Mouse (Mus musculus) frontal cortex, adult (tissue): ENCODE data around the gene Slc39a10.
"Not testable (repeated sequence)": the region's sequence is repeated elsewhere in the genome, so short reads cannot be mapped to it uniquely, and the experiment has no call there.

Experiments
- ATAC-seq: cut with Nextera tagmentation; 2 replicates; pipeline ENCODE4 v1.9.2; 2017; ENCODE audit warnings: mild to moderate bottlenecking, moderate library complexity, mixed read lengths; ENCODE audit not compliant: low TSS enrichment

The Slc39a10 gene

DNA sequence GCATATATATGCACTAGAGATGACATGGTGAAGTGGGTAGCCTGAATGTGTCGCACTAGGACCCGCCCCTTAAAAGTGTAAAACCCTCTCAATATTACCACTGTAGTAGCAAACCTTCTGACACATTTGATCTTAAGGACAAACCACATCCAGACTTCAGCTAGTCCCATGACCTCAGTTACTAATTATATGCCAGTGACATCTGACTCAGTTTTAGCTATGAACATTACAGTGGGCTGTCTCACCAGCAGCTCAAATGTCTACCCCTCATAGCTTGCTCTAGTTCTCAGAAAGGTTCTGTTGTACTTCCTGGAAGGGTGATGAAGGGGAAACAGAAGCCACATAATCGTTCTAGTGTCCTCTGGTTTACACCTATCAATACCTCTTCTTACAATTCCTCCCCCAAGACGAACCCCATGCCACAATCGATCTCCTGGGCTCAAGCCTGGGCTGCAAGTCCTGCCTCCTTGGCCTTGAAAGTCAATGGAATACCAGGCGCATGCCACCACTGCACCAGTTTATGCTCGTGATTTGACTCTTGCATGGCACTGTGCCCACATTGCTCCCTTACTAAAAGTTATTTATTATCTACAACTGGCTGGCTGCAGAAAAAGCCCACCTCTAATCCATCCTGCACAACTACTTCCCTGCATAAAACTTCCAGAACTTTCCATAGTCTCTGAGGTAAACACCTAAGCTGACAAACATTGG, 28.3 kb downstream of the Slc39a10 start:
- no peak for ATAC-seq

DNA sequence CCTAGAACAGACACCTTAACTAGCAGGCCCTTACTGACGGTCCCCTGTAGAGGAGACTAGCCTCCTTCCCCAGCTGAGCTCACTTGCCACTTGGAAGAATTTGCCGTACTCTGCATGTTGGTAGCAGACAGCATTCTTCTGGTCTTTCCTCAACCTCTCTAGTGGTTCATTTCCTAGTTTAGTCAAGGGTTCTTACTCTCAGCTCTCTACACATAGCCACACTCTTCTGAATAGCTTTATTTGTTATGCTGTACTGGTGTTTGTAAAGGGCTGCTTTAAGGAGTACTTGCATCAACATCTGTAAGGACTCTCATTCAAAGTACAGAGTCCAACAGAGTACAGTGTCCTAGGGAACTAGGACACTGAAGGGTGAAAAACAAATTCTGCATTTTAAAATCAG, 29.2 kb downstream of the Slc39a10 start:
- no peak for ATAC-seq

DNA sequence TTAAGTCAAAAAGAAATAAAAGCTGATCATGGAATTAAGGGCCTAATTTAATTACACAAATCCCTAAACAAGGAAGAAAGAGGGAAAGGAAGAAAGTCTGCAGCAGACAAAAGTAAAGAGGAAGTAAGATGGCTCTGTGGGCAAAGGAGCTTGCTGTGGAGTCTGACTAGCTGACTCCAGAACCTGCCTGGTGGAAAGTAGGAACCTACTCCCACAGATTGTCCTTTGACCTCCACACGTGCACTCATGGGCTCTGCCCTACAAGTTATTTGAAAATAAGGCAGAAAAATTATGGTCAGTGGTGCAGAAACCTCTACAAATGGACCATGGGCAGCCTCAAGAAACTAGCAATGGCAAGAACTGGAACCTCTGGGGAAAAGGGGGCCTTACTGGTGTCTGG, 32.6 kb downstream of the Slc39a10 start:
- ATAC-seq = no peak

DNA sequence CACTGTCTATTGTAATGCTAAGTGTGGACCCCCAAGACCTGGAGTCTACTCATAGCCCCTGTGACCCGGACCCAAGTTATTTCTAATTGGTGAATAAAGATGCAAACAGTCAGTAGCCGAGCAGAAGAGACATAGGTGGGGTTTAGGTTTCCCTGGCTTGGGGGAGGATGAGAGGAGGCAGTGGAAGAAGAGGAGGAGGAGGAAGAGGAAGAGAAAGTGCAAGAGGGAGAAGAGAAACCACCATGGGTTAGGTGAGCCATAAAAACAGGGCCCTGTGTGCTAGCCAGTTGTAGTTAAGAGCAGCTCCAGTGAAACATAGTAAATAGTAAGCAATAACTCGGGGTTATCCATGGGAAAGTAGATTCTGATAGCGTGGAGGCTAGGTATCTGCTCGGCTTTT, 34.1 kb downstream of the Slc39a10 start:
- no peak for ATAC-seq

DNA sequence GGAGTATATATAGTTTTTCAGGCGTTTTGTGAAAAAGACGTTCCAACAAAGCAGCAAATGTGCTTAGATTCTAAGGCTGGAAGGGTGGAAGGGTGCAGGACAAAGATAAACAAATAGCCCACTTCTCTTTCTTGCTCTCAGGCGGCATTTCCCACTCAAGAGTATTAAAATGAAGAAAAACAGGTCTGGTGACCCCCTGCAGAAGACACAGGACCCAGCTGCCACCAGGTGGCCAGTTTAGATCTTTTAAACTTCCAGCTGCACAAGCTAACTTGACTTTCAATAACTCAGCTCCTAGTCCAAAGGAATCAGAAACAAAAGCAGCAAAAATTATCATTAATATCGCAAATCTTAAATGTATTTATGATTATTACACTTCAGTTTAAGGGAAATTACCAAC, 36.2 kb downstream of the Slc39a10 start:
- no peak for ATAC-seq

DNA sequence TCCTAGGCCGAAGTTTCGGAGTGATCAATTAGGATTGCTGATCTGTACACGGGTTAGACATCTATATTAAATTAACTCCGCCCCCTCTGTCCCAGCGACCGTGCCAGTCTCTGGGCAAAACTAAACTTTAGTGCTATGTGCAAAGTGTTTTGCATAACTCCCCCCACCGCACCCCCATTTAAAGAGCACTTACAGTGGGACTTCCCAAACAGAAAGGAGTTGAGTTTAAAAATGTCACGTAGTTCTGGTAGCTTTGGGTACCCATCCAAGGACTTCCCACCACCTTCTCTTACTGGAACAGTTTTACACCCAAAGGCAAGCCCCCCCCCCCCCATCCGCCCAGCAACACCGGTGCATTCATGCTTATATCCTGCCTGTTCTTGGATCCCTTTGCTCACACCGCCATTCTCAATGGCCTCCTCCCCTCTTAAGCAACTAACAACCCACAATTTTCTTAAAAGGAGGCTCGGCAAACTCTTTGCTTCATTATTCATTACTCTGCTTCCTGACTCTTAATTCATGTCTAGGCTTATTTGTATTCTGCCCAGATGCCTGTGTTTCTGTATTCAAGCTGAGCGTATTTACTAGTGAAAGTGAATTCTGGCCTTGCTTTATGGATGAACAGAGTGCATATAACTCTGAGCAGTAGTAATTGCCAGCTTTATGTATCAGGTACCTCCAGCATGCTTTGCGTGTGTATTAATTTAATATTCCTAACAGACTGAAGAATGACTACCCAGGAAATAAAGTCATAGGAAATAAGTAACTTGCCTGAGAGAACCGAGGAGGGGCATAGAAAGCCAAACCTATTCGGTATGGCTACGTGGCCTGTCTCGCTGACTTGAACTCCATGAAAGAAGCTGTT, 38.4 kb downstream of the Slc39a10 start:
- ATAC-seq = peak; percentile 28

DNA sequence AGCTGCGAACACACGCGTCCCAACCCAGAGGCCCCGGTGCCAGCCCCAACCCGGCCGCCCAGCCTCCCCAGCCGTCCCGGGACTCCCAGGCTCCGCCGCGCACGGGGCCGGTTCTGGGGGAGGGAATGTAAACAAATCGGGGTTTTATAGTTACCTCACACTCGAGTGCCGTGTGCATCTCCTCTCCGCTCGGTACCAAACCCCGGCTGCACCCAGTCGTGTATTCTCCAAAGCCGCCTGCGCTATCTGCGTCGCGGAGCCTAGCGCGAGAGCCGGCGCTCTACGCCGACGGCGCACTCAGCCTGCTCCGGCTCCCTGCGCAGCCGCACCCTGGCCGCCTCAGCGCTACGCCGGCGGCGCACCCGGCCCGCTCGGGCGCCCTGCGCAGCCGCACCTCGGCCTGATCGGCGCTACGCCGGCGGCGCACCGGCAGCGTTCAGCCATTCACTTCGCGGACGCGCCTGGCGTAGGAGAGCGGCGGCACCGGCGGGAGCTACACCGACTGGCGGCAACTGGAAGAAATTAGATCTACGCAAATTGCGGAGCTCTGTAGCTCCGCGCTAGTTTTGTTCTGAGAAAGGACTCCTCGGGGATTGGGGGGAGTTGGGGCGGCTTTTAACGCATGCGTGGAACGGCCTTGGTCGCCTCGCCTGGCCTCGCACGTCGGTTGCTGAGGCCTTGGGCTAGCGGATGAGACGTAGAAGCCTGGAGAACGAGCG, 39.2 kb downstream of the Slc39a10 start:
- ATAC-seq = peak; percentile 80

DNA sequence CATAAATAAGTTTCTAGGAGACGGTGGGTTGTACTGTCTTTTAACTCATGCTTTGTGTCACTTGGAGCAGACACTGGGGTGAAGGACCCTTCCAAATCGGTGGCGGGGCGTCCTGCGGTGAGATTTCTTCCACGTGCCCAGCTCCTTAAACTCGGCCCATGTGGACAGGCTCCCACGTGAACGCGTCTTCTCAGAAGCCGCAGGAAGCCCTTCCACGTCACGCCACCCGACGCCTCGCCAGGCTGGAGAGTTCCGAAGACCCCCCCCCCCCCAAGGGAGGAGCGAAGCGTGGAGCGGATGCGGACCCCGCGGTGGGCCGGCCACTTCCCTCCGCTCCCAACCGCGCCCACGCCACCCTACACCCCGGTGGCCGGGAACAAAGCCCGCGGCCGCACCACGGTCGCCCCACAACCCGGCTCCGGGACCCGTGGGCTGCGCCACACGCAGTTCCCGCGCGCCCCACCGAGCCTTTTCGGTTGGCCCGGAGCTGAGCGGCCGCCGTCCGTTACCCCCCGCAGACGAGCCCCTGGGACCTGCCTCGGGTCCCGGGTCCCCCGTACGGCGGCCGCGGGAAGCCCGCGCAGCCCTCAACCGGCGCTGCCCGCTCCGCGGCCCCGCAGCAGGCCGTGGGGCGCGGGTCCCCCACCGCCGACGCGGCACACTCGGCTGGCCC, 39.9 kb downstream of the Slc39a10 start:
- ATAC-seq = peak; percentile 41

DNA sequence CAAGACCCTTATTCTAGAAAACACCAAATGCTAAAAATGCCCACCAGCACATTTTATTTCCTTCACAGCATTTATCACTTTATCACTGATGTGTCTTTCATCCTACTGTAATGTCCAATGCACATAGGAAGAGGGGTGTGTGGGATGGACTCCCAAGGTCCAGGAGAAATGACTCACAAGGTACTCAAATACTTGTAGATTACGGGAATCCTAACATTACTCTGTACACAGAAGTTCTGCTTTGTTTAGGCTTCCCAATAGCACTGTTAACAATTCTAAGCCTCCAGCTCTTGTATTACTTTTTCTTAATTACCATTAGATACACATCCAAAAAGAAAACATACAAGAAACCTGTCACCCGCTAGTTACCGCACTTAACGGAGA, 40.4 kb downstream of the Slc39a10 start:
- ATAC-seq = no peak

DNA sequence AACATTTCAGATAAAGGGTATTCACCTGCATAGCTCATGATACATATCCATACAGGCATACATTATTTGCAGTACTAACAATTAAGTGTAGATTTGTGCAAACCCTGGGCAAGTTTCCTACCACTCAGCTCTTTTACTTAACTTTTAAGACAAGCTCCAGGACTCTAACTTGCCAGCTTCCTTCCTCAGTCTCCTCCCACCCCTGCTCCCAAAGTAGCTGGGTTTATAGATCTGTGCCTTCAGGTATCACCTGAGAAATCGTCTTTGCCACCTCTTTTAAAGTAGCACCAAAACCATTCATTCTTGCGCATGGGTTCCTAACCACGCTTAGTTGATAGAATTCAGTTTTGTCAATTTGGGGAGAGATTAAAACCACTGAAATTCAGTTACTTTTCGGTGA, 41.1 kb downstream of the Slc39a10 start:
- no peak for ATAC-seq

DNA sequence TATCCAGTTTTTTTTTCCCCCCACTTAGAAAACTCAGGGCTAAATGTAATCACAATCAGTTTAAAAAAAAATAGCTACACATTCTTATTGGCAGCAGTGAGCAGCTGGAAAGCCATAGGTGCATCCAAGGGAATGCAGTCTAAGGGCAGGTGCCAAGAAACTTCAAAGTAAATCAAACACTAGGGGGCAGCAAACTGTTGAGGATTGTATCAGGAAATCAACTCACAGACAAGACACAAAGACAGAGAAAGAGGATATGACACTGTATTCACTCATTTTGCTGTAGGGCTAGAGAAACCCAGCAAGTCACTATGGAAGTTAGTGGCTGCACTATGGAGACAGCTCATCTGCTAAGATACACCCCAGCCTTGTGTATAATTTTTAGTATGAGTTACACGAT, 42.9 kb downstream of the Slc39a10 start:
- ATAC-seq = peak; percentile 16

DNA sequence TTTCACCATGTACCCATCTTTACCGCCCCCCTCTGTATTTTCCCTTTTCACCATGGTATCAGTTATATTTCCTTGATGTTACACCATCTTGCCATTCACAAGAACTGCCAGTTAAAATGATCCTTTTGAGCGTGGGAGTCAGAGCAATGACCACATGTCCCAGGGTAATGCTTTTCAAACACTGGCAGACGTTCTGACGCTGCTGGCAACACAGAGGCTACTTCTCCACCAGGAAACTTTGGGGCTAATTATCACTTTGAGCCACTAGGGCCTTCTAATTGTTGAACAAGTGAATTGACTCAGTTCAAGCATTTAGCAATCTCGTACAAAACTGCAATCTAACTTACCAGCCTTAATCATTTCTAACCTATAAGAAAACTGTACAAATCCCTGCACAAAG, 47.4 kb downstream of the Slc39a10 start:
- ATAC-seq = no peak

DNA sequence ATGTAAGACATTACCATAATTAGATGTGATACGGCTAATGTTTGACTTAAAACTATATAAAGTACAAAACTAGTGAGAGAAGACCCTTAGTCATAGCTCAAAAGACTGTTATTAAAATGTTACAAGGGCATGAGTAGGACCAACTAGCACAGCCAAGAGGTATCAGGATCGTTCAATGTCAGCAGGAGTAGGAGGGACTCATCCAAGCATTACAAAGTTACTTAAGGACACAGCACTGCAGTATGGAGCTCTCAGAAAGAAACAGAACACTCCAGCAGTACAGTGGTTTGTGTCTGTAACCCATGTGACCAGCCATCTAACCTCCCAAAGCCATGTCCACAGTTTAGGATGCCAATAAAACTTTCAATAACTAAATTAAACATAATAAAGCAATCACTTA, 48.4 kb downstream of the Slc39a10 start:
- ATAC-seq = no peak

DNA sequence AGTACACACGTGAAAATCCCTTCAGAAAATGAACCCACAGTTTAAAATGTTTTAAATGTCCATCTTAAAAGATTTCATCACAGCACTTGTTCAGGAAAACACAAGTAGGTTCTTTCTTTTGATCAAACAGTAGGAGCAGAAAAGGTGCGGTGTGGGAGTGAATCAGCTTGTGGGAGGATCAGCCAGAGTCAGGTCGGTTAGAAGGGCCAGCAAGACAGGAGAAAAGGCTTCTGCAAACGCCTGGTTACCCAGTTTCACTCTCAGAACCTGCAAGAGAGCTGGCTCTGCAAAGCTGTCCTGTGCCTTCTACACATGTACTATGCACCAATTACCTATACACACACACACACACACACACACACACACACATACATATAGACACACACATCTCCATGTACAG, 49.2 kb downstream of the Slc39a10 start:
- peak; percentile 39 for ATAC-seq

DNA sequence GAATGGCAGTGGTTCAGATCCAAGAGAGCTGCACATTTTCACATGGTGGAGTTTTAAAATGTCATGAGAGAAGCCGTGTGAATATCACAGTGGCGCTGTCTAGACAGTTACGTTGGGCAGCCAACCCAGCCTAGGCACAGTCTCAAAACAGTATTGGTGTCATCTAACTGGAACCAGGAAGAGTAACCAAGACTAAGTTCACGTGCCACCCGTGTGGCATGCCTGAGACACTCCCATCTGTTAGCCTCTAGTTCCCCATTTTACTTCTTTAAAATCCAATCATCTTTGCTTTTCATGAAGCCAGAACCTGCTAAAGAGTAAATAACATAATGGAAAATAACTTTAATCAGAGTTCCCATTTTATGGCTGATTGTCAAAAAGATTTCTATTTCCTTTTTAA, 60.7 kb downstream of the Slc39a10 start:
- peak; percentile 33; the same call in 1 of the 2 replicates for ATAC-seq

DNA sequence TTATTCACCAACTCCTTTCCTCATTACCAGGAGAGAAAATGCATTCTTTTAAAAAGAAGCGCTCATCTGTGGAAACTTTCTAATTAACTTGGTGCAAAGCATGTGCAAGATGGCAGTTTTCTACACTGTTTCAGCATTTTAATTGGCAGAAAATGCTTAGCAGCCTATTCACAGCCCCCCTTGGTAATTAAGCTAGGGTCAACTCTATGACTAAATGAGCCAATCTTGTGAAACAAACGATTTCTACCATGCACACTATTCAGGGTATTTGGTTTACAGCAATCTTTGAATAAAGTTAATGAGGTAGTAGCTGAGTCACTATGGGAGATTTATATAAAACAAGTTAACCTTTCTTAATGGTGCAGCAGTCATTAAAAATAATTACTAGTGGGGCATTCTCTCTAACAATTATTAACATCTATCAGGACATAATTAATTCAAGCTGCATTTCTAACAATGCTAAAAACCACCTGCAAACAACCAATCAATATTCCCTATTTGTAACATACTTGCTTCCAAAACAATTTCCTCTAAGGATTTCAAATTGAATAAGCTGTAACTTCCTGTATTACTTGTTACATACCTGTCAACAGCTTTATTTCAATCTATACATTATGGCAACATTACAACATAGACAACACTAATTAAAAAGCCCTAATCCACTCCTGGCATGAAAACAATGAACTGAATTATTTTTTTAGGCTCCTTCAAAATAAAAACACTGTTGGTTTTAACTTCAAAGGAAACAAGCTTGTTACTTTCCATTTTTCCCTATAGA, 62.4 kb downstream of the Slc39a10 start:
- ATAC-seq = no peak

DNA sequence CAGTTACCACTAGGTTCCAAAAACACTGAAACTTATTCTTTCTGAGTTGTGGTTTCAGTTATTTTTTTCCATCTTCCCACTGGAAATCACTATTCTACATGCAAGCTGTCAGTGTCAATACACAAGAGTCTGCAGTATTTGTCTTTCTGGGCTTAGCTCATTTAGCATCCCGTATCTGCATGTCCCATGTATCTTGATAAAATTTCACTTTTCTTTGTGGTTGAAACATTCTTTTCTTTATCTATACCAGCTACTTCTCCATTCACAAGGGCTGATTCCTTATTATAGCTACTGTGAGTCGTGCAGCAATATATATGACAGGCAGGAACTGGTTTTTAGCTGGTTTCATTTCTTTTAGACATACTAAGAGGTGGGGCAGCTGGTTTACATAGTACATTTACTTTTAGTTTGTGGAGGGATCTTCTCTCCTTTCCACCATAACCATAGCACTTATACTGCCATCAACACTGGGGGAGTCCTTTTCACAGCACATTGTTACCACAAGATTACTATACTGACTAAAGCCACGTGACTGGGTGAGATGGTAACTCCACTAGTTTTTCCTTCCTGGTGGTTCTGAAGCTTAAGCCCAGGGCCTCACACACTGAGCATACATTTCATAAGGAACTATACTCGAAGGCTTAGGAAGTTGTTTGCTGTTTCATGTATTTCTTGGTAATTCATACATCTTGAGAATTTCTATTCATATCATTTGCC, 70.2 kb downstream of the Slc39a10 start:
- no peak for ATAC-seq

DNA sequence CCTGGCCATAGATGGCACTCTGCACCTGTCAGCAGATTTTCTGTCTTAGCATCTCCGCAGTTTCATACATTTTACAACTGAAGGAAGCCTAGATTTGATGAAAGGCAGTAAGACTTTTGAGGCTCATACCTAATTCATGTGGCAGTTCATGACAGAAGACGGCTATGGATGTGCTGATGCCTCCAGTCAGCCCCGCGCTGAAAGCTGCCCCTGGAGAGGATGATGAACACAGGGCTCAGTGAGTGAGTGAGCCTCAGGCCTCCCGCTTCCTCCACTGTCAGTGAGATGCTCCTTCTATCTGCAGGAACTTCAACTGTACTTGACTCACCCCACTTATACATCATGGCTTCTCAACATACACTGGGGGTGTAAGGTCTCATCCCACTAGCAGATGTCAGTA, 74.7 kb downstream of the Slc39a10 start:
- ATAC-seq = no peak

DNA sequence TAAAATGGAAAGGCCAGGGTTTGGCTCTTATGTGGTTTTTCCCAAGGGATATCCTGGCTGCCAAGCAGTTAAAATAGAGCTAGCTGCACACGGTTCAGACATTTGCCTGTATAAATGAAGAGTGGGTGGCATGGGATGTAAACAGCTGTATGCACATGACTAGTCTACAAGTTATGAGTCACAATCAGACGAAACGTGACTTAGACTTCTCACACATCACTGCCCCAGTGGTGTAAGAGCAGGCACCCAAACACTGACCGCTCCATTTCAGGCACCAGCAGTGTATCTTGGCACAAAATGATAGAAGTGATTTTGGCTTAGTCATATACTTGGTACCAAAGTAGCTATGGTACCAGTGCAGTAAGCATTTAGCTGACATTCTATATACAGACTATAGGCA, 84.0 kb downstream of the Slc39a10 start:
- peak; percentile 44; the same call in 1 of the 2 replicates for ATAC-seq

DNA sequence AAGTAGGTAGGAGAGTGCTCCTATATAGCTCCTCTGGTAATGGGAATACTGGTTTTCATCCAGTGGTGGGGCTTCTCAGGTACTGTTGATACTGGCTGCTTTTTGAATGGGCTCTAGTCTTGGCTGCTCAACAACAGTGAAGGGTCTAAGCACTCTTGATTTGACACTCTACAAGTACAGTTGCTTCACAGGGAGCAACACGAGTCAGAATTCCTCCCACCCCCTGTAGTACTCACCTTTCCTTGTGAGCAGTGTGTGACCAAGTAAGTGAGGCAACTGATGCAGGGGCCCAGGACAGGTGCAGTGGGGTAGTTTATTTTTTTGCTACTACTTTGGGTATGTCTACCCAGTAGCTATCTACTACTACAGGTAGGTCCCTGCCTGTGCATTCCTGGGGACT, 87.6 kb downstream of the Slc39a10 start:
- no peak for ATAC-seq

DNA sequence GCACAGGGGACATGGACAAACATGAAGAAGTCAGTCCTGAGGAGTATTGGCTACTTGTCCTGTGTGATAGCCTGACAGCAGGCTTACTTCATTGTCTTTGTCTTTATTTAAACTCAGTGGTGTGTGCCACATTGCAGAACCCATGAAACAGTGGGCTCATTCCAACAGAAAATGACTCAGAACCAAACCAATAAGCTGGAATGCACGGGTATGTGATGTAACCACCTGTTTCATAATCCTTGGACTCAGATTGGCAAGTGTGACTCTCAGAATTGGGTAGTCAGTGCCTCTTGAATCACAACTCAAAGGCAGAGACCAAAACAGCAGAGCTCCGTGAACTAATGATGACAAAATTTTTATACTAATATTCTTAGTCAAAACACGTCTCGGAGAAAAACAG, 110.4 kb downstream of the Slc39a10 start:
- ATAC-seq = not testable (repeated sequence)
